19 mouse cellular contexts compared by ENCODE assay signal in genomic region chr19:17152461-17152860, GRCm38 (mm10).
"Had no signal": no experiment of that assay in that cellular context is flagged by ENCODE, and none has a peak within 500 bp of the region (broad histone marks: within the 10 kb centered on the region; RNA-seq: fewer than 3 reads in every experiment).

No protein-coding gene starts in this region.

- H3K4me3 ChIP-seq: left cerebral cortex, adult 2 months; liver, embryonic 13.5 days; megakaryocyte, embryonic 14.5 days; midbrain, embryonic 12.5 days; midbrain, embryonic 15.5 days; myocyte; neural tube, embryonic 13.5 days; stomach, embryonic 15.5 days had no signal

- H3K9me3 ChIP-seq: liver, embryonic 13.5 days; megakaryocyte, embryonic 14.5 days; midbrain, embryonic 12.5 days; midbrain, embryonic 15.5 days; neural tube, embryonic 13.5 days; stomach, embryonic 15.5 days had no signal

- H3K27me3 ChIP-seq: liver, embryonic 13.5 days; megakaryocyte, embryonic 14.5 days; midbrain, embryonic 12.5 days; midbrain, embryonic 15.5 days; neural tube, embryonic 13.5 days; stomach, embryonic 15.5 days had no signal

- H3K4me2 ChIP-seq: liver, embryonic 13.5 days; lung, embryonic 14.5 days; midbrain, embryonic 12.5 days; midbrain, embryonic 15.5 days; neural tube, embryonic 13.5 days; stomach, embryonic 15.5 days had no signal

- DNase-seq: kidney, adult 2 months; kidney, postnatal 36 days; layer of hippocampus, postnatal 36 days; liver, embryonic 13.5 days; lung, embryonic 14.5 days; retina, postnatal 1 day; right cerebral cortex, postnatal 25 days; spleen, adult 18-20 months; thymus, postnatal 25 days had no signal

- ATAC-seq: lung, postnatal 0 days; midbrain, embryonic 15.5 days had no signal

- H3K4me1 ChIP-seq: liver, embryonic 13.5 days; midbrain, embryonic 12.5 days; midbrain, embryonic 15.5 days; neural tube, embryonic 13.5 days; stomach, embryonic 15.5 days had no signal

- H3K36me3 ChIP-seq: liver, embryonic 13.5 days; midbrain, embryonic 12.5 days; midbrain, embryonic 15.5 days; neural tube, embryonic 13.5 days; stomach, embryonic 15.5 days had no signal

- H3K9ac ChIP-seq: liver, embryonic 13.5 days; lung, embryonic 14.5 days; midbrain, embryonic 12.5 days; midbrain, embryonic 15.5 days; neural tube, embryonic 13.5 days; stomach, embryonic 15.5 days had no signal

- H3K27ac ChIP-seq: kidney, postnatal 0 days; left cerebral cortex, adult 2 months; liver, embryonic 13.5 days; macrophage; midbrain, embryonic 12.5 days; midbrain, embryonic 15.5 days; neural tube, embryonic 13.5 days; stomach, embryonic 15.5 days had no signal
